Mouse (Mus musculus) stomach, postnatal 0 days (tissue): ENCODE results near the gene Usp45. TPM values are rescaled to one million over a fixed set of nuclear protein-coding genes. Genes with fewer than 3 reads are reported as not detected.
"Not testable (repeated sequence)": the region's sequence is repeated elsewhere in the genome, so short reads cannot be mapped to it uniquely, and the experiment has no call there.

ENCODE experiments used
- ATAC-seq: fragments of 200-750 bp; cut with Nextera tagmentation; 2 replicates; pipeline ENCODE4 v1.8.0; 2017; ENCODE audit not compliant: low FRiP score, low TSS enrichment
- DNase-seq: peaks from one replicate; pipeline ENCODE4 v3.0.0-alpha.2; 2016; ENCODE audit warnings: low spot score
- H3K27ac ChIP-seq: fragments of 300-500 bp; sonication (generic); replicated peaks from 2 replicates; pipeline ENCODE4 v1.5.1; 2014; ENCODE audit warnings: mild to moderate bottlenecking, control low read depth
- H3K27me3 ChIP-seq: fragments of 300-500 bp; sonication (generic); 2 replicates; pipeline ENCODE4 v1.6.1; 2014; ENCODE audit warnings: low read length; ENCODE audit not compliant: control insufficient read depth, insufficient read depth
- H3K36me3 ChIP-seq: fragments of 300-500 bp; sonication (generic); 2 replicates; pipeline ENCODE4 v1.6.1; 2014; ENCODE audit warnings: low read length, mixed read lengths; ENCODE audit not compliant: control insufficient read depth, insufficient read depth
- H3K4me1 ChIP-seq: fragments of 300-500 bp; sonication (generic); replicated peaks from 2 replicates; pipeline ENCODE4 v1.6.1; 2014; ENCODE audit warnings: antibody characterized with exemption; ENCODE audit not compliant: control insufficient read depth, insufficient read depth
- H3K4me2 ChIP-seq: fragments of 300-500 bp; sonication (generic); replicated peaks from 2 replicates; pipeline ENCODE4 v1.6.1; 2014; ENCODE audit warnings: low read depth, mild to moderate bottlenecking, control low read depth, moderate library complexity
- H3K4me3 ChIP-seq: fragments of 300-500 bp; sonication (generic); 2 replicates; pipeline ENCODE4 v1.5.1; 2014; ENCODE audit warnings: low read depth, low read length, control low read depth
- H3K9ac ChIP-seq: fragments of 300-500 bp; sonication (generic); 2 replicates; pipeline ENCODE4 v1.6.1; 2014; ENCODE audit warnings: mild to moderate bottlenecking, low read length, control low read depth, mixed read lengths
- H3K9me3 ChIP-seq: fragments of 300-500 bp; sonication (generic); 2 replicates; pipeline ENCODE4 v1.6.1; 2016; ENCODE audit warnings: low read length; ENCODE audit not compliant: control insufficient read depth
- CTCF ChIP-seq: IDR thresholded peaks from 2 replicates; pipeline ENCODE4 v1.5.1; 2016; ENCODE audit warnings: antibody characterized with exemption, low read depth, mild to moderate bottlenecking, moderate library complexity
- EP300 ChIP-seq: optimal IDR thresholded peaks from 2 replicates; pipeline ENCODE3; 2016; ENCODE audit warnings: antibody characterized with exemption
- WGBS: fragments of 180-500 bp; shearing (Covaris S2); extraction: QIAGEN DNeasy Blood & Tissue Kit; methylation state at CpG from one replicate; pipeline ENCODE4 v1.1.7; 2014; 5-methylcytosine and 5-hydroxymethylcytosine counted together
- polyA plus RNA-seq: library from polyadenylated mRNA; unstranded; fragments of >200 nt; fragmentation: Nextera tagmentation; extraction: Ambion mirVana; gene quantifications from 2 replicates; pipeline ENCODE4 v1.2.1, GENCODE M21; 2015

Gene Usp45
- polyA plus RNA-seq, 1 experiment from 2014 or later, result 2.7 TPM

GRCm38 (mm10) chr4:21744142-21744541 is 22.8 kb upstream of the Usp45 start:
- not testable (repeated sequence) for H3K27ac ChIP-seq, H3K4me1 ChIP-seq, H3K4me3 ChIP-seq, H3K9ac ChIP-seq, DNase-seq, H3K36me3 ChIP-seq, H3K9me3 ChIP-seq, ATAC-seq, H3K27me3 ChIP-seq, H3K4me2 ChIP-seq
- 0 out of 2 replicates have a peak, but pooled peaks have one; percentile 26 for TF ChIP-seq CTCF
- 95% methylated on average over 8 of the region's 8 CpGs for WGBS

DNA sequence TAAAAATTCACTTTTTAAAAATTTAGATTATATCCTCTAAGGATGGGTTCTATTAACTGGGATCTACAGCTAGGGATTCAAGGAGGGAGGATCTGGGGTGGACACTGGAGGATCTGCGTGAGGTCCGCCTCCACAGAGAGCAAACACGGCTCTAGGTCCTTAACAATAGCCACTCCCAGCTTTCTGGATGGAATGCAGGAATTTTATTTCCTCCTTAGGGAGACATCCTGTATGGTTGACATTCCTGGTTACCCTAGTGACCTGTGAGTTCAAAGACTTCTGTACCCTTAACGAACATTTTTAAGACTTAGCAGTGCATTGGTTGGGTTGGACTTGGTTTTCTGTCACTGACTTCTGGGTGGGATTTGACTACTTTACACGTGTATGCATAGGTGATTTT is 21.2 kb upstream of the Usp45 start:
- H3K27me3 ChIP-seq, result no peaks in the 10 kb centered on the region
- H3K4me2 ChIP-seq, result no peak overlapping the region
- H3K4me3 ChIP-seq, result no peak overlapping the region
- no peaks in the 10 kb centered on the region for H3K4me1 ChIP-seq
- WGBS, result 66% methylated on average over 5 of the region's 5 CpGs
- ATAC-seq (no peak), DNase-seq (no peak)
- no peak for TF ChIP-seq EP300
- TF ChIP-seq CTCF, result no peak
- H3K9me3 ChIP-seq, result no peaks in the 10 kb centered on the region
- no peak overlapping the region for H3K27ac ChIP-seq
- H3K9ac ChIP-seq, result no peak overlapping the region
- no peaks in the 10 kb centered on the region for H3K36me3 ChIP-seq

- Histone ChIP-seq H3K4me1 (no peaks in the 10 kb centered on the region), H3K4me2 (no peak overlapping the region), H3K9me3 (no peaks in the 10 kb centered on the region), H3K4me3 (no peak overlapping the region), H3K36me3 (no peaks in the 10 kb centered on the region), H3K27ac (no peak overlapping the region), H3K9ac (no peak overlapping the region), H3K27me3 (no peaks in the 10 kb centered on the region)
- peak; percentile 91 for ATAC-seq
- TF ChIP-seq CTCF (no peak), EP300 (no peak)
- peak; percentile 26 for DNase-seq
- 55% methylated on average over 4 of the region's 4 CpGs for WGBS
Measured at GRCm38 (mm10) chr4:21755123-21755789, 11.7 kb upstream of the Usp45 start.

DNA sequence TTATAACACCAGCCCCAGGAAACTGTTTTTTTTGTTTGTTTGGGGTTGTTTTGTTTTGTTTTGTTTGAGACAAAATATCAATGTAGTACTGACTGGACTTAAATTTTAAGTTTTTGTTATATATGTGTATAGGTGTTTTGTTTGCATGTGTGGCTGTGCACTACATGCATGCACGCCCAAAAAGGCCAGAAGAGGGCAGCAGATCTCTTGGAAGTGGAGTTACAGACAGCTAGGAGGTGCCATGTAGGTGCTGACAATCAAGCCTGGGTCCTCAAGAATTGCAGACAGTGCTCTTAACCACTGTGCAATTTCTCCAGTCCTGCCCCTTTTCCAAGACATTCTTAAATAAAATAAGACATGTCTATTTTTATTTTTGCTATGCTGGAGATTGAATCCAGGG is 8.1 kb upstream of the Usp45 start:
- no peak overlapping the region for H3K9ac ChIP-seq
- no peaks in the 10 kb centered on the region for H3K27me3 ChIP-seq
- TF ChIP-seq EP300 (no peak), CTCF (peak; percentile 31)
- no peaks in the 10 kb centered on the region for H3K4me1 ChIP-seq
- no peak for DNase-seq
- no peak for ATAC-seq
- no peaks in the 10 kb centered on the region for H3K9me3 ChIP-seq
- H3K4me2 ChIP-seq, result no peak overlapping the region
- no peaks in the 10 kb centered on the region for H3K36me3 ChIP-seq
- H3K4me3 ChIP-seq, result no peak overlapping the region
- WGBS, result 71% methylated on average over 1 of the region's 1 CpGs
- no peak overlapping the region for H3K27ac ChIP-seq

GRCm38 (mm10) chr4:21761416-21762160 is 5.4 kb upstream of the Usp45 start:
- no peak overlapping the region for H3K27ac ChIP-seq
- H3K9me3 ChIP-seq, result no peaks in the 10 kb centered on the region
- no peak for TF ChIP-seq CTCF
- no peak for TF ChIP-seq EP300
- no peaks in the 10 kb centered on the region for H3K4me1 ChIP-seq
- WGBS, result 53% methylated on average over 9 of the region's 9 CpGs
- H3K36me3 ChIP-seq, result no peaks in the 10 kb centered on the region
- no peak overlapping the region for H3K4me3 ChIP-seq
- no peak for DNase-seq
- H3K9ac ChIP-seq, result no peak overlapping the region
- no peak for ATAC-seq
- no peak overlapping the region for H3K4me2 ChIP-seq
- H3K27me3 ChIP-seq, result no peaks in the 10 kb centered on the region

DNA sequence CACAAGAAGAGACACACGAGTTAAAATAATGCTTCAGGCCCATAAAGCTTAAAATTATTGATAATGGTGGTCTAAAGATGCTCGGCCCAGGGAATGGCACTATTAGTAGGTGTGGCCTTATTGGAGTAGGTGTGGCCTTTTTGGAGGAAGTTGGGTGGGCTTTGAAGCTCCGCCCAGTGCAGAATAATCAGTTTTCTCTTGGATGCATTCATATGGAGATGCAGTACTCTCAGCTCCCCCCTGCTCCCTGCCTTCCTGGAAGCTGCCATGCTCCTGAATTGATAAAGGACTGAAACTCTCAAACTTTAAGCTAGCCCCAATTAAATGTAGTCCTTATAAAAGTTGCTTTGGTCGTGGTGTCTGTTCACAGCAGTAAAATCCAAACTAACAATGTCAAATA is 3.1 kb upstream of the Usp45 start:
- ATAC-seq, result no peak
- WGBS, result 75% methylated on average over 4 of the region's 4 CpGs

More for the DNA sequence above, 3.1 kb upstream of the Usp45 start:
- Histone ChIP-seq H3K36me3 (no peaks in the 10 kb centered on the region), H3K9me3 (no peaks in the 10 kb centered on the region), H3K9ac (no peak overlapping the region), H3K4me2 (no peak overlapping the region), H3K27me3 (no peaks in the 10 kb centered on the region), H3K27ac (no peak overlapping the region), H3K4me1 (no peaks in the 10 kb centered on the region), H3K4me3 (no peak overlapping the region)
- no peak for TF ChIP-seq CTCF
- TF ChIP-seq EP300, result no peak
- DNase-seq, result no peak
